Mouse (Mus musculus): ENCODE measurements around the gene Cdc25a.

Gene Cdc25a

GRCm38 (mm10) chr9:109894413-109895090, 19.2 kb downstream of the Cdc25a start:
- peak; percentile 31 for DNase-seq

- no peak for DNase-seq
Observed at GRCm38 (mm10) chr9:109895593-109895992, 20.2 kb downstream of the Cdc25a start.

GRCm38 (mm10) chr9:109896253-109897150, 21.1 kb downstream of the Cdc25a start:
- DNase-seq = no peak

- DNase-seq = no peak
Observed at GRCm38 (mm10) chr9:109898027-109898426, 22.6 kb downstream of the Cdc25a start.

- no peak for DNase-seq
Observed at GRCm38 (mm10) chr9:109899361-109899760, 24.0 kb downstream of the Cdc25a start.

- DNase-seq = no peak
Observed at GRCm38 (mm10) chr9:109899774-109900173, 24.4 kb downstream of the Cdc25a start.

- DNase-seq = no peak
Observed at GRCm38 (mm10) chr9:109900604-109901003, 25.2 kb downstream of the Cdc25a start.

- no peak for DNase-seq
Observed at GRCm38 (mm10) chr9:109902246-109902645, 26.9 kb downstream of the Cdc25a start.

- no peak for DNase-seq
Observed at GRCm38 (mm10) chr9:109902740-109903139, 27.4 kb downstream of the Cdc25a start.

GRCm38 (mm10) chr9:109907300-109907699, 31.9 kb downstream of the Cdc25a start:
- no peak for DNase-seq

GRCm38 (mm10) chr9:109907774-109908465, 32.5 kb downstream of the Cdc25a start:
- no peak for DNase-seq

- DNase-seq = no peak
Observed at GRCm38 (mm10) chr9:109909102-109909501, 33.7 kb downstream of the Cdc25a start.

- DNase-seq = no peak
Observed at GRCm38 (mm10) chr9:109909926-109910325, 34.5 kb downstream of the Cdc25a start.

GRCm38 (mm10) chr9:109911779-109912178, 36.4 kb downstream of the Cdc25a start:
- no peak for DNase-seq

- DNase-seq = no peak
Observed at GRCm38 (mm10) chr9:109914269-109914926, 39.0 kb downstream of the Cdc25a start.

GRCm38 (mm10) chr9:109917931-109918330, 42.6 kb downstream of the Cdc25a start:
- no peak for DNase-seq

- DNase-seq = no peak
Observed at GRCm38 (mm10) chr9:109929131-109929530, 53.8 kb downstream of the Cdc25a start.

- no peak for DNase-seq
Observed at GRCm38 (mm10) chr9:109930063-109930462, 54.7 kb downstream of the Cdc25a start.

- no peak for DNase-seq
Observed at GRCm38 (mm10) chr9:109930752-109931151, 55.4 kb downstream of the Cdc25a start.

GRCm38 (mm10) chr9:109931257-109932171, 56.1 kb downstream of the Cdc25a start, which contains the start of gene Map4:
Gene Map4 (plus strand): TSS chr9:109931460.
- DNase-seq = peak; percentile 98

GRCm38 (mm10) chr9:109932361-109932755, 57.0 kb downstream of the Cdc25a start:
- peak; percentile 43 for DNase-seq

Measured in cerebellum, adult 8-10 months (tissue).